In the genomic region with DNA sequence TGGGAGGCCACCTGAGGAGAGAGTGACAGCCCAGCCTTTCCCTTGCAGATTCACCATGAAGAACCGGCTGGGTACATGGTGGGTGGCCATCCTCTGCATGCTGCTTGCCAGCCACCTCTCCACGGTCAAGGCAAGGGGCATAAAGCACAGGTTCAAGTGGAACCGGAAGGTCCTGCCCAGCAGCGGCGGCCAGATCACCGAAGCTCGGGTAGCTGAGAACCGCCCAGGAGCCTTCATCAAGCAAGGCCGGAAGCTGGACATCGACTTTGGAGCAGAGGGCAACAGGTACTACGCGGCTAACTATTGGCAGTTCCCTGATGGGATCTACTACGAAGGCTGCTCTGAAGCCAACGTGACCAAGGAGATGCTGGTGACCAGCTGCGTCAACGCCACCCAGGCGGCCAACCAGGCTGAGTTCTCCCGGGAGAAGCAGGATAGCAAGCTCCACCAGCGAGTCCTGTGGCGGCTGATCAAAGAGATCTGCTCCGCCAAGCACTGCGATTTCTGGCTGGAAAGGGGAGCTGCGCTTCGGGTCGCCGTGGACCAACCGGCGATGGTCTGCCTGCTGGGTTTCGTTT, we compare ENCODE assay signal across 8 mouse cellular contexts. TPM values are rescaled to one million over a fixed set of nuclear protein-coding genes. Genes with fewer than 3 reads are reported as not detected.
A peak's percentile ranks its signal among the peaks of the same experiment; 100 is the strongest.
DNase-seq lines count a peak whose midpoint lies in the region; ATAC-seq and TF ChIP-seq lines count a peak whose summit lies in the region.

No protein-coding gene starts in this region.

- WGBS in cerebellum, adult 2 months, result 7% methylated on average over 29 of the region's 29 CpGs
- 14% methylated on average over 29 of the region's 29 CpGs for WGBS in hindbrain, embryonic 10.5 days
- 11% methylated on average over 29 of the region's 29 CpGs for WGBS in limb, embryonic 12.5 days

- no peak for TF ChIP-seq CTCF in cerebellum, adult 2 months (IDR thresholded peaks at IDR 0.05; ENCODE audit: borderline replicate concordance, insufficient read depth, low read depth, low read length)

- no peak overlapping the region for H3K27ac ChIP-seq in cerebellum, adult 2 months (ENCODE audit: insufficient read depth, low read length)
- H3K27ac ChIP-seq in hindbrain, embryonic 10.5 days, result no peak overlapping the region
- no peak overlapping the region for H3K27ac ChIP-seq in limb, embryonic 12.5 days

- no peak for TF ChIP-seq POLR2A in cerebellum, adult 2 months (IDR thresholded peaks at IDR 0.05; ENCODE audit: borderline replicate concordance, insufficient read depth, low read length)

- no peaks in the 10 kb centered on the region for H3K36me3 ChIP-seq in hindbrain, embryonic 10.5 days
- H3K36me3 ChIP-seq in limb, embryonic 12.5 days, result no peaks in the 10 kb centered on the region

- 0 out of 2 replicates have a peak, but pooled peaks cover 2% of the 10 kb centered on the region for H3K27me3 ChIP-seq in cerebellum, adult 2 months (ENCODE audit: control insufficient read depth, insufficient read depth, low read length)
- peaks cover 66% of the 10 kb centered on the region for H3K27me3 ChIP-seq in hindbrain, embryonic 10.5 days (ENCODE audit: insufficient read depth, poor library complexity, severe bottlenecking)
- H3K27me3 ChIP-seq in limb, embryonic 12.5 days, result peaks cover 52% of the 10 kb centered on the region

- 0 out of 2 replicates have a peak, but pooled peaks cover 8% of the 10 kb centered on the region for H3K4me1 ChIP-seq in cerebellum, adult 2 months (ENCODE audit: control insufficient read depth, insufficient read depth, low read length)
- peaks cover 32% of the 10 kb centered on the region for H3K4me1 ChIP-seq in hindbrain, embryonic 10.5 days (replicated peaks)
- H3K4me1 ChIP-seq in limb, embryonic 12.5 days (replicated peaks), result peaks cover 20% of the 10 kb centered on the region

- peak in 1 of 2 experiments; percentile 22 for DNase-seq in cerebellum, adult 2 months
- no peak for DNase-seq in cerebellum, adult 9-11 months
- DNase-seq in embryo, embryonic 10.5 days (ENCODE audit: low spot score), result peak; percentile 39
- peak; percentile 30 for DNase-seq in hindbrain, embryonic 10.5 days (ENCODE audit: low spot score)
- DNase-seq in neural tube, embryonic 10.5 days (ENCODE audit: extremely low spot score, low spot score), result peak; percentile 36
- no peak for DNase-seq in yolk sac, embryonic 10.5 days (ENCODE audit: low spot score)
- DNase-seq in right cerebral cortex, adult 2 months (ENCODE audit: low spot score in 2 of 2), result no peak

- peak overlapping the region; percentile 9 for H3K4me3 ChIP-seq in cerebellum, adult 2 months (replicated peaks; ENCODE audit: insufficient read depth, low read depth, low read length)
- peak overlapping the region; percentile 38 for H3K4me3 ChIP-seq in hindbrain, embryonic 10.5 days
- H3K4me3 ChIP-seq in limb, embryonic 12.5 days (replicated peaks), result peak overlapping the region; percentile 24

- no peaks in the 10 kb centered on the region for H3K9me3 ChIP-seq in hindbrain, embryonic 10.5 days
- H3K9me3 ChIP-seq in limb, embryonic 12.5 days, result no peaks in the 10 kb centered on the region

- peak overlapping the region; percentile 48 for H3K4me2 ChIP-seq in limb, embryonic 12.5 days

- no peak for ATAC-seq in limb, embryonic 12.5 days (ENCODE audit: insufficient number of reproducible peaks, insufficient read depth, low FRiP score, low TSS enrichment, low read depth)

- H3K9ac ChIP-seq in limb, embryonic 12.5 days (replicated peaks), result 0 out of 2 replicates have a peak overlapping the region, but pooled peaks have one; percentile 1

RNA-seq across cellular contexts. Expression of a gene that starts 2.4 kb away (rescaled TPM):
- 0.31 and 0.35 TPM in 2 replicates for polyA plus RNA-seq in cerebellum, adult 2 months (2012; rRNA removed)
- 4.1 and 5.5 TPM in 2 replicates for polyA plus RNA-seq in hindbrain, embryonic 10.5 days (2016; fragmentation: Nextera tagmentation; extraction: Ambion mirVana)
- 20.3 and 21.6 TPM in 2 replicates for polyA plus RNA-seq in limb, embryonic 12.5 days (2016; fragmentation: Nextera tagmentation; extraction: Ambion mirVana)

RNA-seq across cellular contexts. Expression of a gene that starts 43.3 kb away (rescaled TPM):
- not detected in 2 replicates for polyA plus RNA-seq in cerebellum, adult 2 months (2012; rRNA removed)
- polyA plus RNA-seq in hindbrain, embryonic 10.5 days (2016; fragmentation: Nextera tagmentation; extraction: Ambion mirVana), result not detected in 2 replicates
- polyA plus RNA-seq in limb, embryonic 12.5 days (2016; fragmentation: Nextera tagmentation; extraction: Ambion mirVana), result not detected in 2 replicates

RNA-seq across cellular contexts. Expression of a gene that starts 43.3 kb away (rescaled TPM):
- 570 and 571 TPM in 2 replicates for polyA plus RNA-seq in cerebellum, adult 2 months (2012; rRNA removed)
- 21.0 and 43.7 TPM in 2 replicates for polyA plus RNA-seq in hindbrain, embryonic 10.5 days (2016; fragmentation: Nextera tagmentation; extraction: Ambion mirVana)
- 41.2 and 43.6 TPM in 2 replicates for polyA plus RNA-seq in limb, embryonic 12.5 days (2016; fragmentation: Nextera tagmentation; extraction: Ambion mirVana)

Comparison
In these comparisons a context has a peak if more than half of its experiments do, and no peak if none do; other contexts are left out.
1. DNase-seq: peak in embryo, embryonic 10.5 days (single experiment), hindbrain, embryonic 10.5 days (single experiment) and neural tube, embryonic 10.5 days (single experiment); none in cerebellum, adult 9-11 months (single experiment), yolk sac, embryonic 10.5 days (single experiment) and right cerebral cortex, adult 2 months (0 of 2).
2. RNA of a gene that starts 43.3 kb away (polyA plus RNA-seq): 570 to 571 TPM in cerebellum, adult 2 months; 21.0 to 43.7 TPM in hindbrain, embryonic 10.5 days and 41.2 to 43.6 TPM in limb, embryonic 12.5 days; every median in the first group is over 10 times any median in the second.
3. Peak in every context shown above with its lines, with median percentiles within 50 percentile points of each other: H3K4me3 ChIP-seq.